Mouse (Mus musculus) spleen, adult 2 months (tissue): ENCODE measurements around the gene Cwc22.

ENCODE experiments used
- CTCF ChIP-seq: fragments of 200-500 bp; IDR thresholded peaks from 2 replicates; pipeline ENCODE4 v1.5.1; 2011; ENCODE audit warnings: mild to moderate bottlenecking, inconsistent platforms; ENCODE audit not compliant: insufficient read depth, insufficient read length, insufficient replicate concordance; ENCODE audit errors: extremely low read depth
- POLR2A ChIP-seq: fragments of 200-500 bp; IDR thresholded peaks from 2 replicates; pipeline ENCODE4 v1.6.1; 2011; ENCODE audit warnings: low read depth, low read length, inconsistent platforms

GRCm38 (mm10) chr2:77900111-77900510 is 46.1 kb downstream of the Cwc22 start:
- TF ChIP-seq CTCF (no peak), POLR2A (no peak)
